Mouse (Mus musculus): Measurements from ENCODE around the gene Fdx1. TPM values are rescaled to one million over a fixed set of nuclear protein-coding genes. Genes with fewer than 3 reads are reported as not detected.

Gene Fdx1
- total RNA-seq (2021), result 10 to 100 TPM; 37.0 to 47.5 TPM
- long read RNA-seq, experiment 1, transcript Fdx1-201 (4 exons, 875 nt), result major isoform, 38 of 44 reads
- long read RNA-seq, experiment 1, partial matches to known transcripts, result 4 of 44 reads
- long read RNA-seq, experiment 1, other reads (novel, unspliced or antisense), result 2 of 44 reads
- long read RNA-seq, experiment 2, transcript Fdx1-201 (4 exons, 875 nt), result major isoform, 52 of 54 reads
- long read RNA-seq, experiment 2, partial matches to known transcripts, result 1 of 54 reads
- long read RNA-seq, experiment 2, other reads (novel, unspliced or antisense), result 1 of 54 reads

GRCm38 (mm10) chr9:51962975-51963701 is at the start of gene Fdx1:
Gene Fdx1, minus strand, starts transcription at chr9:51963556.
- peak within 1 kb of the TSS; percentile 96 for H3K27ac ChIP-seq
- TF ChIP-seq CTCF (IDR thresholded peaks at IDR 0.05), result no peak
- DNase-seq, result peak; percentile 93
- peak within 1 kb of the TSS; percentile 96 for H3K4me3 ChIP-seq
- intact Hi-C loops (cut with DNase I), result no loop called here

GRCm38 (mm10) chr9:52012781-52013436 is 49.6 kb upstream of the Fdx1 start:
- no peak for TF ChIP-seq CTCF (IDR thresholded peaks at IDR 0.05)
- Histone ChIP-seq H3K27ac (no peak overlapping the region; the same call in 1 of the 2 replicates), H3K4me3 (no peak overlapping the region)
- intact Hi-C loops (cut with DNase I), result no loop called here
- no peak for DNase-seq

DNA sequence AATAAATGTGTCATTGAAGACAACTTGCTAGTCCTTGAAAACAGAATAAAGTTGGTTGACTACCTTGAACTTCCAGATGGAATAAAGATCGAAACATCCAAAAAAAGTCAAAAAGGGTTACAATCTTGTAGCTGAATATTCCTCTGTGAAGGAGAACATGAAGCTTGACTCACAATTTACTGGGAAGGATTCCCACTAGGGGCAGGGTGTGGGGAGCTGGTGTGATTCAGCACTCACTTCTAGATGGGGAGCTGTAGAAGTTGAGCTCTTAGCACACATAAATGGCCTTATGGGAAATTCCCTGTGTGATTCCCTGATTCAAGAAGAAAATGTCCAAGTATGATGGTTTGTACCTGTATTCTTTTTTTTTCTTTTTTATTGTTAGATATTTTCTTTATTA is 49.0 kb upstream of the Fdx1 start:
- intact Hi-C loops (cut with DNase I), result no loop called here
- no peak for TF ChIP-seq CTCF (IDR thresholded peaks at IDR 0.05)

DNA sequence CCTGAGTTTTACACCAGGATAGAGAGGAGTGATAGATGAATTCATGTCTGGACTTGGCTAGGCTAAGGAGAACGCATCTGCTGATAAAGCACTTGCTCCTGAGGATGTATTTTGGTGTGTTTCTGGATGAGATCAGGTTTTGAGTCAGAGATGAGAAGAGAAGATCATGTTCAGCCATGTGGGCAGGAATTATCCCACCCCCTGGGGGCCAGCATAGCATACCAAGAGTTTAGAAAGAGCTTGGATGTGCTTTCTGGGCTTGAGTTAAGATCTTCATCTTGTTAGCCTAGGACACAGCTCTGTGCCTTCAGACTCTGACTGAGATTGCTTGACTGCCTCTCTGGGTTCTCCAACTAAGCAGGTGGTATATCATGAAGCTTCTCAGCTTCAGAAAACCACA is 45.2 kb upstream of the Fdx1 start:
- Histone ChIP-seq H3K27ac (no peak overlapping the region), H3K4me3 (no peak overlapping the region)
- no peak for TF ChIP-seq CTCF (IDR thresholded peaks at IDR 0.05)
- DNase-seq, result no peak
- intact Hi-C loops (cut with DNase I), result no loop called here

More for the DNA sequence above, 49.0 kb upstream of the Fdx1 start:
- H3K27ac ChIP-seq, result no peak overlapping the region
- DNase-seq, result no peak
- H3K4me3 ChIP-seq, result no peak overlapping the region

- Histone ChIP-seq H3K4me3 (no peak overlapping the region), H3K27ac (no peak overlapping the region)
- intact Hi-C loops (cut with DNase I), result no loop called here
- TF ChIP-seq CTCF (IDR thresholded peaks at IDR 0.05), result no peak
- no peak for DNase-seq
Observed at GRCm38 (mm10) chr9:52007341-52007740, 44.0 kb upstream of the Fdx1 start.

GRCm38 (mm10) chr9:52003501-52003900 is 40.1 kb upstream of the Fdx1 start:
- intact Hi-C loops (cut with DNase I), result no loop called here
- no peak for TF ChIP-seq CTCF (IDR thresholded peaks at IDR 0.05)
- Histone ChIP-seq H3K27ac (no peak overlapping the region), H3K4me3 (no peak overlapping the region)
- DNase-seq, result no peak

DNA sequence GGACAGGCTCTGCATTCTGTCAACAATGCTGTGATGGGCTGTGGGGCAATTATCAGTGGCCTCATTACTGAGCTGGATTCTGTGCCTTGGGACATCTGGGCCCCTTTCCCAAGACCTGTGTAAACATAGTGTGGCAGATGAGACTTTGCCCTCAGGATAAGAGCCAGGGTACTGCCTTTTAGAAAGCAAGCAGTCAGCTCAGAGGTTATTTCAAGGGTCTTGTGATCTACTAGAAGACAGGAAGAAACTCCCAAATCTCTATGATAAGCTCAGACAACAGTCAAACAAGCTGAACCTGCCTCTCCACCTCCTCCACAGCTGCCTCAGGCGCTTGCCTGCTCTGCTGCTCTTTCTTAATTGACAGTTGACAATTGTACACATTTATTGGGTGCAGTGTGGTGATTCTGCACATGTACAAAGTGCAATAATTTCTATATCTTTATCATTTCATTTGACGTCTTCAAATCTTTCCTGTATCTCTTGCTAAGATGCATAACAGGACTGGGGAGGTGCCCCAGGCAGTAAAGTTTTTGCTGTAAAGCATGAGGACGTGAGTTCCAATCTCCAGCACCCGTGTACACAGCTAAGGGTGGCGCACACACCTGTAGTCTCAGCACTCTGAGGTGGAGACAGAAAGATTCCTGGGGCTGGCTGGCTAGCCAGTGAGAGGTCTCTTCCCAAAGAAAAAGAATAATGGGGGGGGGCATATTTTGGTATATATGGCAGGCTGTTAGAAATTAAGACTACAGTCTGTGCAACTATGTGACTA is 32.2 kb upstream of the Fdx1 start:
- no peak overlapping the region for H3K27ac ChIP-seq
- DNase-seq, result no peak
- no peak overlapping the region for H3K4me3 ChIP-seq
- no peak for TF ChIP-seq CTCF (IDR thresholded peaks at IDR 0.05)
- intact Hi-C loops (cut with DNase I), result no loop called here

- intact Hi-C loops (cut with DNase I), result loop anchor here (5.0 kb wide), 1 partner anchor 293 kb away; no protein-coding TSS in a partner anchor
- no peak overlapping the region for H3K4me3 ChIP-seq
- TF ChIP-seq CTCF (IDR thresholded peaks at IDR 0.05), result no peak
- no peak for DNase-seq
- H3K27ac ChIP-seq, result no peak overlapping the region
Observed at GRCm38 (mm10) chr9:51994636-51995260, 31.4 kb upstream of the Fdx1 start.

- peak; percentile 27 for DNase-seq
- peak; percentile 55 for TF ChIP-seq CTCF (IDR thresholded peaks at IDR 0.05)
- intact Hi-C loops (cut with DNase I), result loop anchor here (2.0 to 5.0 kb wide), 2 partner anchors 105 to 294 kb away; no protein-coding TSS in a partner anchor
- Histone ChIP-seq H3K27ac (no peak overlapping the region), H3K4me3 (no peak overlapping the region)
Observed at GRCm38 (mm10) chr9:51993486-51994275, 30.3 kb upstream of the Fdx1 start.

- peak; percentile 29 for DNase-seq
- Histone ChIP-seq H3K4me3 (no peak overlapping the region), H3K27ac (no peak overlapping the region; the same call in 1 of the 2 replicates)
- TF ChIP-seq CTCF (IDR thresholded peaks at IDR 0.05), result peak; percentile 45; the same call in 1 of the 2 replicates
- intact Hi-C loops (cut with DNase I), result loop anchor here (5.0 kb wide), 1 partner anchor 296 kb away; no protein-coding TSS in a partner anchor
Observed at GRCm38 (mm10) chr9:51991241-51991876, 28.0 kb upstream of the Fdx1 start.
